Comparison of ENCODE assay signal across 8 mouse cellular contexts in genomic region chr7:19342481-19343027, GRCm38 (mm10). TPM values are rescaled to one million over a fixed set of nuclear protein-coding genes. Genes with fewer than 3 reads are reported as not detected.
DNase-seq lines count a peak whose midpoint lies in the region; ATAC-seq and TF ChIP-seq lines count a peak whose summit lies in the region.

No protein-coding gene starts in this region.

- H3K4me2 ChIP-seq in hindbrain, embryonic 13.5 days: peak overlapping the region; percentile 86
- H3K4me2 ChIP-seq in lung, postnatal 0 days (replicated peaks; ENCODE audit: low read depth, low read length): peak overlapping the region; percentile 54

- peaks cover 29% of the 10 kb centered on the region for H3K27me3 ChIP-seq in hindbrain, embryonic 13.5 days
- 0 out of 2 replicates have a peak, but pooled peaks cover 4% of the 10 kb centered on the region for H3K27me3 ChIP-seq in lung, postnatal 0 days (replicated peaks; ENCODE audit: insufficient read depth, low read length)

- peaks cover 1% of the 10 kb centered on the region; the same call in 1 of the 2 replicates for H3K36me3 ChIP-seq in hindbrain, embryonic 13.5 days
- no peaks in the 10 kb centered on the region for H3K36me3 ChIP-seq in lung, postnatal 0 days (ENCODE audit: insufficient read depth, low read length)

- peaks cover 42% of the 10 kb centered on the region for H3K4me1 ChIP-seq in hindbrain, embryonic 13.5 days (replicated peaks)
- peaks cover 12% of the 10 kb centered on the region; the same call in 1 of the 2 replicates for H3K4me1 ChIP-seq in lung, postnatal 0 days (ENCODE audit: insufficient read depth, low read depth, low read length)

- TF ChIP-seq CTCF in lung, postnatal 0 days (IDR thresholded peaks at IDR 0.05): peak; percentile 98

- H3K27ac ChIP-seq in hindbrain, embryonic 13.5 days: no peak overlapping the region
- no peak overlapping the region for H3K27ac ChIP-seq in lung, postnatal 0 days (ENCODE audit: low read length)

- H3K4me3 ChIP-seq in hindbrain, embryonic 13.5 days: peak overlapping the region; percentile 45
- peak overlapping the region; percentile 27 for H3K4me3 ChIP-seq in lung, postnatal 0 days (ENCODE audit: low read depth, low read length)

- no peaks in the 10 kb centered on the region for H3K9me3 ChIP-seq in hindbrain, embryonic 13.5 days
- no peaks in the 10 kb centered on the region for H3K9me3 ChIP-seq in lung, postnatal 0 days (ENCODE audit: low read length)

- TF ChIP-seq EP300 in lung, postnatal 0 days (IDR thresholded peaks at IDR 0.05): no peak

- H3K9ac ChIP-seq in hindbrain, embryonic 13.5 days: peak overlapping the region; percentile 73
- H3K9ac ChIP-seq in lung, postnatal 0 days (replicated peaks; ENCODE audit: low read depth): no peak overlapping the region

- peak; percentile 90 for DNase-seq in Muller cell, postnatal 12 days (ENCODE audit: inconsistent ontology term)
- peak; percentile 94 to 96 for DNase-seq in cerebellum, postnatal 10 days
- DNase-seq in frontal cortex, postnatal 25 days (ENCODE audit: low spot score in 2 of 2): peak; percentile 89 to 91
- DNase-seq in layer of hippocampus, postnatal 14 days (ENCODE audit: low spot score in 2 of 2): peak; percentile 89 to 94
- peak; percentile 84 for DNase-seq in lung, postnatal 0 days (ENCODE audit: low spot score)
- DNase-seq in retina, embryonic 14.5 days (ENCODE audit: low spot score): peak; percentile 94
- DNase-seq in thymus, postnatal 36 days: peak; percentile 73 to 80

- ATAC-seq in hindbrain, embryonic 13.5 days (ENCODE audit: low FRiP score): no peak
- 0 out of 2 replicates have a peak, but pooled peaks have one; percentile 2 for ATAC-seq in lung, postnatal 0 days

- under 1% methylated on average over 27 of the region's 27 CpGs for WGBS in hindbrain, embryonic 13.5 days
- under 1% methylated on average over 27 of the region's 27 CpGs for WGBS in lung, postnatal 0 days

RNA-seq across cellular contexts. Expression of gene Ercc1, which starts 2.0 kb away (rescaled TPM):
- 84.9 and 96.6 TPM in 2 replicates for polyA plus RNA-seq in hindbrain, embryonic 13.5 days (2015; fragmentation: Nextera tagmentation; extraction: Ambion mirVana)
- total RNA-seq in layer of hippocampus, postnatal 14 days (2021): 10 to 100 TPM; 38.3 to 44.7 TPM
- 51.0 and 57.8 TPM in 2 replicates for polyA plus RNA-seq in lung, postnatal 0 days (2015; fragmentation: Nextera tagmentation; extraction: Ambion mirVana)

RNA-seq across cellular contexts. Expression of gene Cd3eap, which starts 16.7 kb away (rescaled TPM):
- polyA plus RNA-seq in hindbrain, embryonic 13.5 days (2015; fragmentation: Nextera tagmentation; extraction: Ambion mirVana): 20.9 and 22.1 TPM in 2 replicates
- total RNA-seq in layer of hippocampus, postnatal 14 days (2021): 10 to 100 TPM; 19.6 to 19.8 TPM
- 6.5 and 7.6 TPM in 2 replicates for polyA plus RNA-seq in lung, postnatal 0 days (2015; fragmentation: Nextera tagmentation; extraction: Ambion mirVana)

RNA-seq across cellular contexts. Expression of gene Ppp1r13l, which starts 17.0 kb away (rescaled TPM):
- 1.4 and 2.2 TPM in 2 replicates for polyA plus RNA-seq in hindbrain, embryonic 13.5 days (2015; fragmentation: Nextera tagmentation; extraction: Ambion mirVana)
- total RNA-seq in layer of hippocampus, postnatal 14 days (2021): 1 to 10 TPM; 4.5 to 6.7 TPM
- 4.1 and 4.2 TPM in 2 replicates for polyA plus RNA-seq in lung, postnatal 0 days (2015; fragmentation: Nextera tagmentation; extraction: Ambion mirVana)

RNA-seq across cellular contexts. Expression of gene Fosb, which starts 32.7 kb away (rescaled TPM):
- polyA plus RNA-seq in hindbrain, embryonic 13.5 days (2015; fragmentation: Nextera tagmentation; extraction: Ambion mirVana): 0.06 and 0.08 TPM in 2 replicates
- total RNA-seq in layer of hippocampus, postnatal 14 days (2021): 1 to 10 TPM; 6.1 to 6.5 TPM
- 0.17 and 0.44 TPM in 2 replicates for polyA plus RNA-seq in lung, postnatal 0 days (2015; fragmentation: Nextera tagmentation; extraction: Ambion mirVana)

RNA-seq across cellular contexts. Expression of gene Ercc2, which starts 39.3 kb away (rescaled TPM):
- 20.9 and 28.4 TPM in 2 replicates for polyA plus RNA-seq in hindbrain, embryonic 13.5 days (2015; fragmentation: Nextera tagmentation; extraction: Ambion mirVana)
- 10 to 100 TPM; 28.2 to 34.7 TPM for total RNA-seq in layer of hippocampus, postnatal 14 days (2021)
- polyA plus RNA-seq in lung, postnatal 0 days (2015; fragmentation: Nextera tagmentation; extraction: Ambion mirVana): 8.9 and 9.4 TPM in 2 replicates
